Mouse (Mus musculus) C2C12 (cell line): ENCODE data around the gene Ankrd40. TPM values are rescaled to one million over a fixed set of nuclear protein-coding genes. Genes with fewer than 3 reads are reported as not detected.

ENCODE experiments used
- H3K27me3 ChIP-seq: one replicate; pipeline ENCODE4 v1.6.1; 2011; ENCODE audit not compliant: control insufficient read depth, insufficient read depth, insufficient read length
- H3K36me3 ChIP-seq: one replicate; pipeline ENCODE4 v1.6.1; 2011; ENCODE audit not compliant: control insufficient read depth, insufficient read depth
- H3K4me3 ChIP-seq: one replicate; pipeline ENCODE4 v1.5.1; 2011; ENCODE audit warnings: mild to moderate bottlenecking, control low read depth; ENCODE audit not compliant: poor library complexity, insufficient read depth, severe bottlenecking
- H3K79me2 ChIP-seq: one replicate; pipeline ENCODE4 v1.6.1; 2011; ENCODE audit not compliant: control insufficient read depth, insufficient read depth
- H3K79me3 ChIP-seq: one replicate; pipeline ENCODE4 v1.6.1; 2011; ENCODE audit warnings: low read depth, control low read depth
- H3ac ChIP-seq: one replicate; pipeline ENCODE3; 2011; ENCODE audit warnings: low read depth; ENCODE audit not compliant: control insufficient read depth, insufficient read length
- CEBPB ChIP-seq: IDR thresholded peaks from one replicate; pipeline ENCODE4 v1.6.1; 2011; ENCODE audit warnings: low read depth, mild to moderate bottlenecking, control low read depth, moderate library complexity
- CTCF ChIP-seq: IDR thresholded peaks from one replicate; pipeline ENCODE4 v1.5.1; 2011; ENCODE audit not compliant: control insufficient read depth, insufficient read depth, insufficient read length
- FOSL1 ChIP-seq: IDR thresholded peaks from one replicate; pipeline ENCODE4 v1.8.0; 2011; ENCODE audit warnings: mild to moderate bottlenecking, low read length; ENCODE audit not compliant: poor library complexity, insufficient read depth, severe bottlenecking
- MAX ChIP-seq: IDR thresholded peaks from one replicate; pipeline ENCODE4 v1.6.1; 2011; ENCODE audit warnings: mild to moderate bottlenecking, control low read depth
- MYOD1 ChIP-seq: IDR thresholded peaks from one replicate; pipeline ENCODE4 v1.6.1; 2011; ENCODE audit warnings: low read depth; ENCODE audit not compliant: control insufficient read depth, insufficient read length
- MYOG ChIP-seq: IDR thresholded peaks from one replicate; pipeline ENCODE4 v1.6.1; 2011; ENCODE audit not compliant: control insufficient read depth, insufficient read length; ENCODE audit errors: extremely low read depth
- USF1 ChIP-seq: IDR thresholded peaks from one replicate; pipeline ENCODE4 v1.6.1; 2011; ENCODE audit warnings: low read depth, mild to moderate bottlenecking, control low read depth, moderate library complexity
- polyA plus RNA-seq: library from polyadenylated mRNA; unstranded; fragments of >200 nt; fragmentation: generic; extraction: Trizol; gene quantifications from one replicate; pipeline ENCODE4 v1.2.1, GENCODE M21; 2012; ENCODE audit warnings: missing spikeins

Ankrd40 gene
- polyA plus RNA-seq, 1 experiment = 66.9 TPM

DNA sequence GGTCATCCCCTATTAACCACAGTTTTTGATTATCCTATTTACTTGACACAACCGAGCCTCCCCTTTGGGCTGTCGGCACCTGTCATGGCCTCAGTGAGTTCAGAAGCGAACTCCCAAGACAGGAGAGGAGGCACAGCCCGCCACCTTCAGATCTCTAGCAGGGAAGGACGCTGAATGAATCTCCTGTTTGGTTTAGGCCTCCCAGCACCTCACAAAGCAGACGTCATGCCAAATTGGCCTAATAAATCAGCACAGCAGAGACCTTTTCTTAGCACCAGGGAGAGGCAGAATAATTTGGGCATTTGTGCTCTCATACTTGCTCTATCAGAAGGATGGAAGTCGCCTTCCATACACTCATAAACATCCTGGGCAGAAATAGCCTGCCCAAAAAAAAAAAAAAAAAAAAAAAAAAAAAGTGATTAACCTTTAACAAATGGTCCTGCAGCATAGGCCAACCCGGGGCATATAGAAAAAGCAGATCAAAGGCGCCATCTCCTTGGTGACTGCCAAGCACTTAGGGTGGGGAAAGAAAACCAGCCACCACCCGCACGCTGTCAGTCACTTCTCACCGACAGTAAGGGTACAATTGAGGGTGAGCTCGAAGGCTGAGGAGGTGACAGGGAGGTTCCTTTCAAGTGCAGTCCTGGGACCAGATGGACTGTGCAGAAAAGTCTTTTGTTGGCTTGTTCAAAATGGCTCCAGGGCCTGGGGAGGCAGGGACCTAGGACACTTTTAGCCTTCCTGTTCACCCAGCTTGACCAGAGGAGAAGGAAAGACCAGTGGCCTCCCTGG is 14.5 kb downstream of the Ankrd40 start:
- TF ChIP-seq USF1 (no peak), FOSL1 (no peak), CTCF (no peak), MYOG (no peak), MYOD1 (no peak), MAX (no peak), CEBPB (no peak)
- peaks cover 40% of the 10 kb centered on the region for H3K36me3 ChIP-seq
- H3K27me3 ChIP-seq = no peaks in the 10 kb centered on the region
- no peaks in the 10 kb centered on the region for H3K79me2 ChIP-seq
- no peaks in the 10 kb centered on the region for H3K79me3 ChIP-seq
- no peak overlapping the region for H3K4me3 ChIP-seq
- H3ac ChIP-seq = no peak overlapping the region

DNA sequence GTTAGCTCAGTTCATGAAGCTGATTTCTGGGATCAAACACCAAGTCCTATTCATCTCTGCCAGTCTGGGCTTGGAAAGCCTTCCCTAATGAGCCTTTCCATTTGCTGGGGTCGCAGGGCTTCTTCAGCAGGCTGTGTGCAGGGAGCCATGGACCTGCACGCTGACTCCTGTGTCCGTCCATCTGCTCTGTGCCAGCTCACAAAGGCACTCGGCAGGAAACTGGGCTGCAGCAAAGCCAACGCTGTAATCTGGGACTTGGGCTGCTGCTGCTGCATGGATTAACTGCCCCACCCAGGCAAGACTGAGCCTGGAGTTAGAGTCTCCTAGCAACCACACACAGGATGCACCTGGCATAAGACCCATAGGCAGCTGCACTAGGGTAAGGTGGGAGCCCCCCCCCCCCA is 16.2 kb downstream of the Ankrd40 start:
- Histone ChIP-seq H3ac (no peak overlapping the region), H3K36me3 (peaks cover 26% of the 10 kb centered on the region), H3K27me3 (no peaks in the 10 kb centered on the region), H3K79me2 (no peaks in the 10 kb centered on the region), H3K79me3 (no peaks in the 10 kb centered on the region), H3K4me3 (no peak overlapping the region)
- TF ChIP-seq CEBPB (no peak), MYOD1 (no peak), MYOG (no peak), USF1 (no peak), FOSL1 (no peak), CTCF (no peak), MAX (no peak)

DNA sequence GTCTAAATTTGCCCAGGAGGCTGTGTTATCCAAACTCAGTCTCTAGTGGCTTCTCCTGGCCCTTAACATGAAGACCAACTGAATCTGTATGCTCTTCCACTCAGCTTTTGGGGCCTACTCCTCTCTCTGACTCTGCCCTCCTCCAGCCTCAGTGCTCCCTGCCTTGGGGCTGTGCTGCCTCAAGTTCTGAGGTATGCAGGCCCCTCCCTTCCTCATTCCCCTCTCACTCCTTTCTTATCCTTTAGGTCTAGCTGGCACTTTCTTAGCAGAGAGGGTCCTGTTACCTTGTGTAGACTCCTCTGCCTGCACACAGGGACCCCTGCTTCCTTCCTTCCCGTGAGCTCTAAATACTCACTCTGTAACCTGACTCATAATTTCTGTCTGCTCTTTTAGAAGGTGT is 16.7 kb downstream of the Ankrd40 start:
- H3ac ChIP-seq = no peak overlapping the region
- no peak overlapping the region for H3K4me3 ChIP-seq
- TF ChIP-seq MYOG (no peak), MYOD1 (no peak), CTCF (no peak), MAX (no peak), FOSL1 (no peak), CEBPB (no peak), USF1 (no peak)
- H3K27me3 ChIP-seq = no peaks in the 10 kb centered on the region
- no peaks in the 10 kb centered on the region for H3K79me3 ChIP-seq
- H3K79me2 ChIP-seq = no peaks in the 10 kb centered on the region
- peaks cover 20% of the 10 kb centered on the region for H3K36me3 ChIP-seq

DNA sequence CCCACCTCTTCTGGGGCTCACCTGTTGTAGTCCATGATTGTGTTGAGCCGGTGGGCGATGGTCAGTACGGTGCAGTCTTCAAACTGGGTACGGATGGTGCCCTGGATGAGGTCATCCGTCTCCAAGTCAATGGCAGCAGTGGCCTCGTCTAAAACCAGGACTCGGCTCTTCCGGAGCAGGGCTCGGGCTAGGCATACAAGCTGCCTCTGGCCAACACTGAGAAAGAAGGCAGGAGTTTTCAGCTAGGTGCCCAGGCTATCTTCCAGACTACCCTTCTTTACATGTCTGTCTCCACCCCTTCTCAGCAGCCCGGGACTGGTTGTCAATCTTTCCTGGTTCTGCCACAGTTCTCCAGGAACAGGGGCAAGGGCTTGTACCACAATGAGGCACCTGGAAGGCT is 18.1 kb downstream of the Ankrd40 start:
- H3K36me3 ChIP-seq = peaks cover 7% of the 10 kb centered on the region

DNA sequence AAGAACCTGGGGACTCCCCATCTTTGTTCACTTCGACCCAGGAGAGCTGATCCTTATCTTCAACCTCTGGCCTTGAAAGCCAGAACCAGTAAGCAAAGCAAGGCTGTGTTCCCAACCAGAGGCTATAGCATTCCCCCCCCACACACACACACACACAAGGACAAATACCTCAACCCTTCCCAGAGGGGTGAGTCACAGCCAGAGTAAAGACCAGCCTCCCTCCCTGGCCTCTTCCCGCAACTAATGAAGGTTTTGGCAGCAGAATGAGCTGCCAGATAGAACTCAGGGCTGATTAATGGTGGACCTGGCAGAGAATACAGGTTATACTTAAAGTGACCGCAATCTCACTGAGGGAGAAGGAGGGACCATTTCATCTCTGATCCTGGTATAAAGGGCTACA is 18.8 kb downstream of the Ankrd40 start:
- no peak for TF ChIP-seq USF1
- TF ChIP-seq CEBPB = no peak
- TF ChIP-seq FOSL1 = peak; percentile 37
- Histone ChIP-seq H3ac (no peak overlapping the region), H3K27me3 (no peaks in the 10 kb centered on the region), H3K79me2 (no peaks in the 10 kb centered on the region), H3K36me3 (peaks cover 5% of the 10 kb centered on the region), H3K4me3 (no peak overlapping the region), H3K79me3 (no peaks in the 10 kb centered on the region)

More for the DNA sequence above, 18.1 kb downstream of the Ankrd40 start:
- no peak for TF ChIP-seq MYOG
- no peak for TF ChIP-seq CEBPB
- no peak overlapping the region for H3ac ChIP-seq
- H3K79me2 ChIP-seq = no peaks in the 10 kb centered on the region
- H3K4me3 ChIP-seq = no peak overlapping the region
- H3K79me3 ChIP-seq = no peaks in the 10 kb centered on the region
- no peaks in the 10 kb centered on the region for H3K27me3 ChIP-seq

DNA sequence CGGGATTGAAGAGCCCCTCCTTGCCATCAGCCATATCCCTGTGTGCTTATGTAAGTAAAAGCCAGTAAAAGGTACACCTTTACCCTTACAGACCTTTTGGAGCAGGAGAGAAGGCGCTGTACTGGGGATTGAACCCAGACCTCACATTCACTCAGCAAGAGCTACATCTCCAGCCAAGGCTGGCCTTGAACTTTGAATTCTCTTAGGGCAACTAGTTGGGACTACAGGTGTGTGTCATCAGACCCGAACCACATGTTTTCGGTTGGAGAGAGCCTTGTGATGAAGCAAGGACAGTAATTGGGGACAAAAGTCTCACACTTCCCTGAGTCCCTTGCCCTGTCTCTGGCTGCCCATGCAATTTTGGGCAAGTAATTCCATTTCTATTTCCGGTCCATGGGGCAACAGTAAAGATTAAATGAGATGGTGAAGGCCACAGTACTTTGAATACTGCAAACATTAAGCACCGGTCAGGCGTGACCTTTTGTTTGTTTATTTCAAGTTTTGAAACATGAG is 19.3 kb downstream of the Ankrd40 start:
- no peak for TF ChIP-seq CEBPB
- TF ChIP-seq FOSL1 = no peak
- no peak for TF ChIP-seq MAX
- no peak for TF ChIP-seq CTCF
- TF ChIP-seq MYOG = no peak
- TF ChIP-seq MYOD1 = no peak
- TF ChIP-seq USF1 = no peak

More for the DNA sequence above, 19.3 kb downstream of the Ankrd40 start:
- Histone ChIP-seq H3K4me3 (no peak overlapping the region), H3ac (no peak overlapping the region), H3K36me3 (no peaks in the 10 kb centered on the region), H3K79me2 (no peaks in the 10 kb centered on the region), H3K27me3 (peaks cover 5% of the 10 kb centered on the region), H3K79me3 (no peaks in the 10 kb centered on the region)
